Mouse (Mus musculus): ENCODE measurements around the gene Pcmt1.

Gene Pcmt1

DNA sequence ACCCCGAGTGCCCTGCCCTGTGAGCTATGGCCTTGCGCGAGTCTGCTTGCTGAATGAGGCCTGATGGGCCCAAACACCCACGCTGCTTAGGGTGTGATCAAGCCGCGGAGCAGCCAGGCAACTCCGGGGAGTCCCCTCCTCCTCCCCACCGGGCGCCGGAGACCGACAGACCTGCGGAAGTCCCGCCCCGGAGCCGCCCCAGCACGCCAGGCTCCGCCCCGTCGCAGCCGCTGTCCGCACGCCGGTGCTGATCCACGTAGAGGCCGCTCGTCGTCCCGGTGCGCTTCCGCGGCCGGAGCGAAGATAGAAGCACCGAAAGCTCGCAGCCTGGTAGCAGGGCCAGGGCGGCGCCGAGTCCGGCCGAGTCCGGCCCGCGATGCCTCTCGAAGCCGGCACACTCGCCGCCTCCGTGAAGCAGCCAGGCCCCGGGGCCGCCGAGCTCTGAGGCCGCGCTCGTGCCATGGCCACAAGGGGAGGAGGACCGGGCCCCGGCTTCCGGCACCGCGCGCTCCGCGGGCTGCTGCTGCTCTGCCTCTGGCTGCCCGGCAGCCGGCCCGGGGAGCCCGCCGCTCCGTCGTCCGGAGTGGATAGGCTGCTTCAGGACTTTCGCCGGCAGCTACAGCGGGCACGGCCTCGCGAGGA lies 91.2 kb downstream of the Pcmt1 start, which contains the start of gene Lrp11:
Lrp11 (plus strand) TSS at position 209 of the 642 bp plus-strand sequence.
- peak; percentile 85 for DNase-seq (ENCODE audit: low spot score)

DNA sequence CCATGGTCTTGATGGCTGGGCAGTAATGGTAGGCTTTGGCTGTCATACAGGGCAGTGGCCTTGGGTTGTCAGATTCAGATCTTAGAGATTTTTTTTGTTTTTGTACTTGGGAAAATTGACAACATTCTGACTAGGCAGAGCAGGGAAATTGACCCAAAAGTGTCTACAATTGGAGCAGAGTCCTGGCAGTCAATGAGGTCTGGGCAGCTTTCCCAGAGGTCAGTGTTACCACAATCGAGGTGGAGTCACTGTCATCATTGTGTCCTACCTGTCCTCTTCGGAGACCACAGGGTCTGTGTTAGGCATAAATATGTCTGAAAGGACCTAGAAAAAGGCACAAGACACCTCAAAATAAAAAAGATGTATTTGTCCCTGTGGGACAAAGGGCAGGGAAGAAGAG lies 94.2 kb downstream of the Pcmt1 start:
- DNase-seq (ENCODE audit: low spot score) = peak; percentile 69

DNA sequence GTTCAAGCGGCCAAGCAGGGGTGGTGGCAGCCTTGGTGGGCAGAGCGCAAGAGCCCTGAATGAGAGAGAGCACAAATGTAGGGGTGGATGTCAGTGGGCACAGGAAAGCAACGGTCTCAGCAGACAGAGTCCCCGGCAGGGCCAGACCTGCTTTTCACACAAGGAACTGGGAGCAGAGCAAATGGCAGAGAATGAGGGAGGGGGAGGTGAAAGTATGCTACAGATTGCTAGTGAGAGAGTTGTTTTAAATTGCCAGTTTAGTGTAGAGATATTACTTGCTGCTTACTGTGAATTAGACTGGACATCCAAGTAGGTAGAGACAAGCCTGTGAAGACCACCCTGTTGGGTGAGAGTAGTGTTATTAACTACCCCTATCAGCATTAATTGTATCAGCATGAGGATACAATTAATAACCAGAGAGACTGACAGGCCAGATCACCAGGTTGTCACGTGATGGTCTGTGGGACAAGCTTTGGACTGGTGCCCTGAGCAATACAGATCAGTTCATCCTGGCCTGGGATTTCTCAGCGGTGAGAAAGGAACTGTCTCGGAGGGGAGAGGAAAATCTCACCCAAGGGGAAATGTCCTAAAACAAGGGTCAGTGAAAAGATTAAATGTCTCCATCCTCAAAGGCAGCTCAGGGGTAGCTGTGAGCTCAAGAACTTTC lies 97.9 kb downstream of the Pcmt1 start:
- no peak for DNase-seq (ENCODE audit: low spot score)

DNA sequence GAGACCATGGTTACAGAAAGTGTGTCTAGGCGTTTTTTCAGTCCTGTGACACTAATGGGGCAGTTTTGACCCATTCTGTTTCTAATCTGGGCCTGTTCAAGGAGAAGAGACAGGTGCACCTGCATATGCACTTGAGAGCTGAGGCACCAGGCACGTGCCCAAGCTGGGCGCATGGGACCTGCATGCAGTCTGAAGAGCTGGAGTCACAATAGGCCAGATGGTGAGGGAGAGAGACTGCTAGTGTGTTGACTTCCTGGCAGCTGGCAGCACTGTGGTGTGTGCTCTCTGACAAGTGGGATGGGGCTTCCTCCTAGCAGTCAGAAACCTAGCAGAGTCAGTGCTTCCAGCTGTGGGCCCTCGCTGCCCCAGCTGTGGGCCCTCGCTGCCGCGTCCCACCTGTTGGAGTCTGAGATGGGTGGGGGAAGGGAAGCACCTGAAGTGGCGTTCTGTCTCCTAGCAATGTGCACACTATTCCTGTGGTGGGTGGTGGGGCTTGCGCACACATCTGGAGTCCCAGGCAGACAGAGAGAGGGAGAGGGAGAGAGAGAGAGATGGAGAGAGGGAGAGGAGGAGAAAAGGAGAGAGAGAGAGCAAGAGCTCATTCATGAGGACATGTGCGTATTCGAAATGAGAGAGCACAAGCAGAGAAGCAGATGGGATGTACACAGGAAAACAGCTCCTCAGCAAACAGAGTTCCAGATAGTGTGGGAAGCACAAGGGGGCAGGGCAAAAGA lies 98.6 kb downstream of the Pcmt1 start:
- no peak for DNase-seq (ENCODE audit: low spot score)

DNA sequence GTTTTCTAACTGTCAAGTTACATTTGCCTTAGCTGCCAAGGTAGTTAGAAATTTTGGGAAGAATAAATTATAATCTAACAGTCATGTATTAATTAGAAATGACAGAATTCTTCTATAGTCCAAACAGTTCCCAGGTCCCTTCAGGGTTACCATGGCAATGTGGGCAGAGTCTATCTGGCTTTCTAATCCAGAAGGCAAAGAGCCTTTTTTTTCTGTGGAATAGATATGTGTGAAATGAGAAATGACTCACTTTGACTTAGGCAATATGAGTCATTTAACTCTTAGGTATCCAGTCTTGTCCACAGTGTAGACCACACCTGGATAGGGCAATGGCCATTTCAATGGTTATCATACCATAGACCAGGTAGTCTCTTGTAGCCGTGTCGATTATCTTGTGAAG lies 99.5 kb downstream of the Pcmt1 start:
- no peak for DNase-seq (ENCODE audit: low spot score)
